Mouse (Mus musculus): ENCODE measurements around the gene Hmcn1.

The Hmcn1 gene

GRCm38 (mm10) chr1:150783070-150783842 lies 210.0 kb downstream of the Hmcn1 start:
- no peak for DNase-seq (ENCODE audit: low spot score)

- no peak for DNase-seq (ENCODE audit: low spot score)
These were observed 213.3 kb downstream of the Hmcn1 start for GRCm38 (mm10) chr1:150779902-150780301.

GRCm38 (mm10) chr1:150776741-150777140 lies 216.5 kb downstream of the Hmcn1 start:
- DNase-seq (ENCODE audit: low spot score) = no peak

- DNase-seq (ENCODE audit: low spot score) = no peak
These were observed 217.5 kb downstream of the Hmcn1 start for GRCm38 (mm10) chr1:150775742-150776141.

GRCm38 (mm10) chr1:150772958-150773357 lies 220.3 kb downstream of the Hmcn1 start:
- no peak for DNase-seq (ENCODE audit: low spot score)

- no peak for DNase-seq (ENCODE audit: low spot score)
These were observed 222.2 kb downstream of the Hmcn1 start for GRCm38 (mm10) chr1:150770948-150771521.

GRCm38 (mm10) chr1:150769836-150770235 lies 223.4 kb downstream of the Hmcn1 start:
- DNase-seq (ENCODE audit: low spot score) = no peak

GRCm38 (mm10) chr1:150761678-150762077 lies 231.6 kb downstream of the Hmcn1 start:
- DNase-seq (ENCODE audit: low spot score) = no peak

GRCm38 (mm10) chr1:150760801-150761331 lies 232.4 kb downstream of the Hmcn1 start:
- DNase-seq (ENCODE audit: low spot score) = no peak

- DNase-seq (ENCODE audit: low spot score) = no peak
These were observed 233.7 kb downstream of the Hmcn1 start for GRCm38 (mm10) chr1:150759476-150760079.

GRCm38 (mm10) chr1:150753920-150754319 lies 239.3 kb downstream of the Hmcn1 start:
- DNase-seq (ENCODE audit: low spot score) = no peak

GRCm38 (mm10) chr1:150748783-150749182 lies 244.5 kb downstream of the Hmcn1 start:
- no peak for DNase-seq (ENCODE audit: low spot score)

GRCm38 (mm10) chr1:150747771-150748170 lies 245.5 kb downstream of the Hmcn1 start:
- DNase-seq (ENCODE audit: low spot score) = no peak

- DNase-seq (ENCODE audit: low spot score) = no peak
These were observed 250.0 kb downstream of the Hmcn1 start for GRCm38 (mm10) chr1:150743097-150743843.

- DNase-seq (ENCODE audit: low spot score) = no peak
These were observed 250.7 kb downstream of the Hmcn1 start for GRCm38 (mm10) chr1:150742376-150743087.

- no peak for DNase-seq (ENCODE audit: low spot score)
These were observed 281.8 kb downstream of the Hmcn1 start for GRCm38 (mm10) chr1:150711438-150711837.

- no peak for DNase-seq (ENCODE audit: low spot score)
These were observed 286.7 kb downstream of the Hmcn1 start for GRCm38 (mm10) chr1:150706502-150706901.

- DNase-seq (ENCODE audit: low spot score) = no peak
These were observed 295.5 kb downstream of the Hmcn1 start for GRCm38 (mm10) chr1:150697749-150698148.

GRCm38 (mm10) chr1:150682044-150682443 lies 311.2 kb downstream of the Hmcn1 start:
- DNase-seq (ENCODE audit: low spot score) = no peak

GRCm38 (mm10) chr1:150681433-150681832 lies 311.8 kb downstream of the Hmcn1 start:
- DNase-seq (ENCODE audit: low spot score) = no peak

- DNase-seq (ENCODE audit: low spot score) = no peak
These were observed 312.2 kb downstream of the Hmcn1 start for GRCm38 (mm10) chr1:150681006-150681405.

GRCm38 (mm10) chr1:150680345-150680744 lies 312.9 kb downstream of the Hmcn1 start:
- DNase-seq (ENCODE audit: low spot score) = no peak
